Mouse (Mus musculus) myocyte (in vitro differentiated cells): ENCODE data around the gene Wnt4.

Experiments used
- MAX ChIP-seq: IDR thresholded peaks from one replicate; pipeline ENCODE4 v1.6.1; 2011; ENCODE audit warnings: low read depth, mild to moderate bottlenecking, control low read depth
- MYOD1 ChIP-seq, 3 experiments: IDR thresholded peaks; one replicate each; pipeline ENCODE4 v1.6.1; 2011; ENCODE audit warnings: control low read depth in 2 of 3, low read depth in 2 of 3, mild to moderate bottlenecking in 2 of 3, moderate library complexity in 1 of 3; ENCODE audit not compliant: insufficient read length in 2 of 3, control insufficient read depth in 1 of 3
- POLR2A ChIP-seq: IDR thresholded peaks from one replicate; pipeline ENCODE4 v1.6.1; 2011; ENCODE audit warnings: low read depth, mild to moderate bottlenecking, control low read depth, moderate library complexity; ENCODE audit not compliant: insufficient read length
- POLR2AphosphoS2 ChIP-seq: IDR thresholded peaks from one replicate; pipeline ENCODE4 v1.6.1; 2011; ENCODE audit warnings: low read depth, control low read depth; ENCODE audit not compliant: insufficient read length
- TCF12 ChIP-seq: IDR thresholded peaks from one replicate; pipeline ENCODE4 v1.6.1; 2011; ENCODE audit warnings: mild to moderate bottlenecking, control low read depth; ENCODE audit not compliant: poor library complexity, insufficient read depth, severe bottlenecking
- USF1 ChIP-seq: IDR thresholded peaks from one replicate; pipeline ENCODE4 v1.6.1; 2011; ENCODE audit warnings: low read depth, mild to moderate bottlenecking, control low read depth, moderate library complexity

DNA sequence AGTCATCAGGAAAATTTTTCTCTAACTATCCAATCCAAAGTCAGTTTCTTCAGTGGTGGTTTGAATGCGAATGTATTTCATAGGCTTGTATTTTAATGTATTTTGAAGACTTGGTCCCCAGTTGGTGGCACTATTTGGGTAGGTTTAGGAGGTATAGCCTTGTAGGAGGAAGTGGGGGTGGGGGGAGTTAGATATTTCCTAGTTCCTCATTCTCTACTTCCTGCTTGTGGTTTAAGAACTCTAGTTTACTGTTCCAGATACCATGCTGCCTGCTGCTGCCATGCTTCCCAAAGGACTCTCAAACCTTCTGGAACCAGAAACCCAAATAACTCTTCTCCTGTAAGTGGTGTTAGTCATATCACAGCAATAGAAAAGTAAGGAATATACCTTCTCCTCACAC, 68.5 kb downstream of the Wnt4 start:
- TF ChIP-seq POLR2A (no peak), MAX (no peak), USF1 (no peak), POLR2AphosphoS2 (no peak), MYOD1 (IDR thresholded peaks at IDR 0.05; ENCODE audit: control insufficient read depth in 1 of 3, insufficient read length in 2 of 3, low read depth in 2 of 3) (no peak), TCF12 (no peak)
